Mouse (Mus musculus): Measurements from ENCODE around the gene Steap1.

Steap1 gene

DNA sequence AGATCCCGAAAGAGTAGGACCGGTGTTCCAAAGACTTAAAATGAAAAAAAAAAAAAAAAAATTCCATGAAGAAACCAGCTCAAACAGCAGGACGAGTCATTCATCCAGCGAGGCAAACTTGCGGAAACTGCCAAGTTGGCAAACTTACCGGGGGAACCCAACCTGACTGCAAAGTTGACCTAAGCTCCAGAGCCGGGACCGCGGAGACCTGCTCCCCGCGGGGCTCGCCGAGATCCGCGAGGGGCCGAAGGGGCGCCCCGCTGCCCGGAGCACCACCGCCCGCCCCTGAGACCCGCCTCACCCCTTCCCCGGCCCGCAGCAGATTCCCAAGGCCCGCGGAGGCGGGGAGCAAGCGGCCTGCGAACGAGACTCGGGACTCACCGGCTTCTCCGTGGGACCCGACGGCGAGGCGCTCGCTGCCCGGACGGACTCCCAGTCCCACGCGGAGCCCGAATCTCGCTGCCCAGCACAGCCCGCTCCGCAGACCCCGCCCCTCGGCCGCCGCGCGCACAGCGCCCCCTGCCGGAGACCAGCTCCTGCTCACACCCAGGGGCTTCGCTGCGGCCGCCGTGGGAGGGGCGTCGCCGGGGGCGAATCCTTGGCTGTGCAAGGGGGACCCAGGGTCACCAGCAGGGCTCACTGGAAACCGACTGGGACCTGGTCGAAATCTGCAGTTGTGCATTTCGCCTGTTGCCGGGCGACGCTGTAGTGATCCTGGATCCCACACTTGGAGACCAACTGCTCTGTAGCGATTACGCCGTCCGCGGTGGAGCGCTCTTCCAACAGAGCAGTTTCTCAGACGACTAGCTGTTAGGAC is at the start of gene Steap1:
Gene Steap1, minus strand, starts transcription at position 461 of the 817 bp plus-strand sequence.
- DNase-seq: peak; percentile 80 to 89

DNA sequence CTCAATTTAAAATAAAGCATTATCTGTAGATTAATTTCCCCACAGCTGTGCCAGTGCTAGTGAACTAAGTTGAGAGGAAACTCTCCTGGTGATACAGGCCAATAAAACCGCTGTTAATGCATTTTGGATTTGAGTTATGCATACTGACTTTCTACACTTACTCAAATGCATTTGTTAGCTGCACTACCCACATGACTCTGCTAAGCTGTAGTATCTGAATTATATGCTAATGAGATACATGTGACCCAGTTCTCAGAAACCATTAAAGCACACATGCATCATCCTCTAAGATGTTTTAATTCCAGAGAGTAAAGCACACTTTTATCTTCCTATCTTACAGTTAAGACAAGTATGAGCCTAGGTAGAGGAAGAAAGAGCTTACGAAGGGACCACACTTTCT is 38.0 kb upstream of the Steap1 start:
- DNase-seq: no peak

DNA sequence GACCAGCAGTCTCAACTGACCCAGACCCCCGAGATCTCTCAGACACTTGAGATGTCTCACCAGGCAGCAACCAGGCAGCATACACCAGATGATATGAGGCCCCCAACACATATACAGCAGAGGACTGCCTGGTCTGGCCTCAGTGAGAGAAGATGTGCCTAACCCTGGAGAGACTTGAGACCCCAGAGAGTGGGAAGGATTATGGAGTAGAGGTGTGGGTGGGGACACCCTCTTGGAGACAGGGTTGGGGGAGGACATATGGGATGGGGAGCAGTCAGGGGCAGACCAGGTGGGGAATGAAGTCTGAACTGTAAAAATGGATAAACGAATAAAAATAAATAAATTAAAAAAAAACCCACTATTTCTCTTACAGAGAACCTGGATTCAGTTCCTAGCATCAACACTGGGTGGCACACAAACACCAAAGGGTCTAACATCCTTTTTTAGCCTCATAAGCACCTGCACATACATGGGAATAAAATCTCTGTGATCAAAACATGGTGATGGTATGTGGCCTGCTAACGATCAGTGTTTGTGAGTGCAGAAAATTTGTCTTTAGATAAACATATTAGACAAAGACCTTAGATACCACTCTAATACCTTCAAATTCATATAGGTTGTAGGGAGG is 7.4 kb upstream of the Steap1 start:
- no peak for DNase-seq

DNA sequence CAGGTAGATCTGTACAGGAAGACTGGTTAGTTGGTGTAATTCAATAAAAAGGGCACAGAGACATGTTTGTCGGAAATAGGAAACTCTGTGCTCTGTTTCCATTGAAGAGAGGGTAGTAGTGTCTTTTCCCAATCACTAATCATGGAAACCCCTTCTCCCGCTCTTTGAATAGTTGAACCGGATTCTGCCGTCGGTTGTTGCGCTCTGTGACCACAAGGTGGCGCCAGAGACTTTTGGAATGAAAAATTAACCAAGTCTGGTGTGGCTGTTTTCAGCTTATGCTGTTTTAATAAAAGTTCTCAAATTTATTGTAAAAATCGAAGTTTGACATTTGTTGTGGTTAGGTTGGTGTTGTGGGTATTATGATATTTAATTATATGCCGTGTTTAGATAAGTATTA is 5.9 kb upstream of the Steap1 start:
- DNase-seq: peak; percentile 38 to 71

DNA sequence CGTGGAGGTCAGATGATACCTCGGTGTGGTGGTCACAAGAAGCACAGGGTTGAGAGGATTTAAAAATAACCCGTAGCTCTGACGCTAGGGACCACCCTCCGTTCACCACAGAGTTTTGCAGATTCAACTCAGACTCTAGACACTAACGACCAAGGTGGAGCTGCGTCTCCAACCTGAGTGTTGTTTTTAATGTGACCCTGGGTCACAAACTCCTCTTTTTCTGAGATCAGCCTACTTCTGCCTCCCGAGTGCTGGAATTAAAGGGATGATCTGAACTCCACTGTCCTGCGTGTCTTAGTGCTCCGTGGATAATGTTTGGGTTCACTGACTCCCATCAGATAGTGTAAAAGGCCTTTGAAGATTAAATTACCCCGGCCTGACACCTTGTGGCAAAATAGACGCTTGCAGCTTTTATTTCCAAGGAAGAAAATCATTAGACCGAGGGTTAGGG is 671 bp upstream of the Steap1 start:
- DNase-seq: peak; percentile 54 to 60

DNA sequence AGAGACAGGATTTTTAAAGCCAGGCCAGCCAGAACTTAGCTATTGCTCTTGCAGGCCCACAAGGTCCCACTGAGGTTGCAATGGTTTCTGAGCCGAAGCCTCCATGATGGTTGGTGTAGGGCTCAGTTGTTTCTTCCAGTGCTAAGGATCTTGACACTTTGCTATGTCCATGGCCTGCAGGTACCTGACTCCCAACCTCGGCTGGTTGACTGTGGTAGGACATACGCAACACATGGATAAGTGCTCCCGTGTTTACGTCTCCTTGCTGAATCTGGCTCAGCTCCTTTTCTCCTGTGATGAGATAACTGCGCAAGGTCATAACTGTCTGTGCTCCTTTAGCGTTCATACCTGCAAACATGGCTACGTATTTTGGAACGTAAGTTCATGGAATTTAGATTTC is 14.7 kb downstream of the Steap1 start:
- no peak for DNase-seq

DNA sequence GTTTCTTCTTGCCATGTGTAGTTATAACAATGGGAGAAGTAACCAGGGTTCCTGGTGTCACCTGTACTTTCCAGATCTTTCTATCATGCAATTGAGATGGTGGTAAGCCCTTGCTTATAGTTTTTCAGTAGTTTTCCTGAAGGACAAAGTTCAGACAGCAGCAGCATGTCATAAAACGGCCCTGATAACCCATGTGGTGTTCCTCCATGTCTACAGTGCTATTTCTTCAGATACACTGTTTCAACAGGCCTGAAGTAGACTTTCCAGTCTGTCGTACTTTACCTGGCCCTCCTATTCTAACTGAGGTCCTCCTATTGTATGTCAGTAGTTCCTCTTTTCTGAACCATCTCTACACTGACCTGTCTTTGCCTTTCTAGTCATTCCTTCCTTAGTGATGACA is 16.3 kb downstream of the Steap1 start:
- no peak for DNase-seq

DNA sequence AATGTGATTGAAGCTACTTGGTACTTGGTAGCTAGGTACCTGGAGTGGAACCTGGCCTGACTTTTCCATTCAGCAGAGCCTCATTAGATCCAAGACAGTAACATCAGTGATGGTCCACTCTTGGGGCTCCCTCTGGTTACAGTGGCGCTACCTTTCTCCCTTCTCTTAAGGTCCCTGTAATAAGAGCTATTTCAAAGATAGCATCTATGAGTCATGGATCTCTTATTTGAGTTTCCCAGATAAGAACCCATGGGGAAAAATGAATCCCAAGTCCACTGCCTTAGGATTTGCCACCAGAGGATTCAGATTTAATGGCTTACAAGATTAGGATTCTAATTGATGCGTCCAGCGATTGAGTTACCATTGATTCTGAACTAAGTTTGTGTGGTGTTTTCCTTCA is 16.9 kb downstream of the Steap1 start:
- DNase-seq: no peak

DNA sequence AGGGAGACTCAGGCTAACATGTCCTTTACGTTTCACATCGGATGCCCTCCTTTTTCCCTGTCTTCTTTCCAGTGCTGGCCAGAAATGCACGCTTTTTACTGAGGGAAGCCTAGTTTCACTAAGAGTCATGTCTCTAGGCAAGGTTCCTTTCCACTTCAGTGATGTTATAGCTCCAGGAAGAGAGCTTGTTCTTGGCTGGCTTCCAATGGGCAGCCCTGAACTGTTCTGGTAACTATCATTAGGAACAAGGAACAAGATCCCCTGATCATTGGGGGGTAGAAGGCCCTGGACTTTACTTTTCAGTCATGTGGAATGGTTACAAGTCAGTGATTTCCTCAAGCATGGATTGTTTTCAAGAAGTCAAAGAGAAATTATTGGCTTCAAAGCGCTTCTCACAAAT is 19.2 kb downstream of the Steap1 start:
- DNase-seq: no peak

DNA sequence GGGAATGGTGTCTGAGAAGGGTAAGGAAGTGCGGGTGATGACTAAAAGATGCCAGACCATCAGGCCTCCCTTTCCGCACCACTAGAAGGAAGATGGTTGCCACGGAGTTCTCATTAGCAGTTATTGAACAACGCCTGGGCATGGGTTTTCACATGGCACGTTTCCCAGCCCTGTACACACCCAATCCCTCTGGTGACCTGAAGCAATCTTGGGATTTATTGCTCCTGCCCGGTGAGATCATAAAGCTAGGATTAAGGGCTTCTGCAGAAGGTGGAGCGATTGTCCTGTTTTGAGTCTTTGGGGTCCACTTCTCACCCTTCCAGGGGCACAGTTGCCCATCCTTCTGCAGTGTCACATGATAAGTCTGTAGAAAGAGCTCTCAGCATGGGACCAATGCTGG is 26.9 kb downstream of the Steap1 start:
- no peak for DNase-seq

DNA sequence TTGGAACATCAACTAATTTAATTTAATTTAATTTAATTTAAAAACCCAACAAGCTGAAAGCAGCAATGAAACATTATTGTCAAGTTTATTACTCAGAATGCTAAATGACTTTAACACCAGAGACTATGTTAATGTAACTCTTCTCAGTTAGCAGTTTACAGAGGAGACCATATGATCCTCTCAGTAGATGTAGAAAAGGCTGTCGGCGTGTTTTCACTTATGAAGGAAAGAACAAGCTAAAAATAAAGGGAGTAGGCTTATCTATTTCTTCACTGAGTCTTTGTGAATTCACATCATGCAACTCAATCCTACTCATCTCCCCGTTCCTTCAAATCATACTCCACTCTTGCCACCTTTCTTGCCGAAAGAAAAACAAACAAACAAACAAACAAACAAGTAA is 38.1 kb downstream of the Steap1 start:
- no peak for DNase-seq

DNA sequence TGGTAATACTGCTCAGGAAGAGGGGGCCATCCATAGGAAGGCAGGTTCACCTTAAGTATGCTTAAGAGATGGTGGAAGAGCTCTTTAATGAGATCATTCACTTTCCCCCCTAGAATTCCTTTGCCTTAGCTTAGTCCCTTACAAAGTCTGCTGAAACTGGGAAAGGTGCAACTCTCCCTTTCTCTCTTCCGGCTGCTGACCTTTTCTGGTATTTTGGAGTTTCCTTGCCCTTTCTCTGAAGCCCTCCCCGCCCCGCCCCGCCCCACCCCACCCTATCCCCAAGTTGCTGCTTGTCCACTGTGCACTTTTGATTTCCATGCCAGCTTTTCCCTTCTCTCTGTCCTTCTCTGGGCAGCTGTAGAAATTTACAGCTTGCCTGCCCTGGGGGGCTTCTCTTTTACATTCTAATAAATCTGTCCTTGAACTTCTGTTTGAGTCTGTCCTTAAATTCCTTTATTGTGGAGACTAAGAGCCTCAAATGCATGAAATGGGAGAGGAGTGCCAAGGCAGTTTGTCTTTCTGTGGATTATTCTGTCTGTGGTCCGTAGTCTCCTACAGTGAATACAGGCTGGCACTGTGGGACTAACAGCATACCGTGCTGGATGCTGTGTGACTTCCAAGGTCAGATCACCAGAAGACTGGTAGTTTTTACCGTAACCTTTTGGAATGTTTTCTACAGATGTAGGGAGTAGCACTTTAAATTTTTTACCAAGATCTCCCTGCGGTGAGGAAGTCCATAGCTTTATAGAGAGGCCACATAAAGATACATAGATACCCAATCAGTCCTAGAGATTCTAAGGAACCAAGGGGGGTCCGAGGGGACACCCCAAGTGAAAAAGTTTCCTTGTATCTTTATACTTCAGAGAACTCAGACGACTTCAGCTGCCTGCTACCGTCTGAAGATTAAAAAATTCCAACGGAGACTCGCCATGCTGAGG is 41.5 kb downstream of the Steap1 start:
- no peak for DNase-seq

DNA sequence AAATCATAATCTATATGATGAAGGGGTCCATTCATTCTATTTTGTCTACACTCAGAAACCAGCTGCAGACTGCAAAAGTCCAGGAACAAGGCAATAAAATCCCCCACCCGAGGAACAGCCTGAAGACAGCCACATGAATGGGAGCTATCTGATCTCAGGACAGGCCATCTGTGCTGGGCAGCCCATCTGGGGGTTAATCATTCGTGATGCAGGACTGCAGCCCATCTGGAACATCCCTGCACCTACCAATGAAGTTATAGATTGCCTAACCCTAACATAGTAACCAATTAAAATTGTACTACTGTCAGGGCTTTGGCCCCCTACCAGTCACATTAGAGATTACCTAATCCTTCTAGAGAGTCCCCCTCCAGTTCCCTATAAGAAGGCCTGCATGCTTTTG is 44.1 kb downstream of the Steap1 start:
- DNase-seq: no peak

DNA sequence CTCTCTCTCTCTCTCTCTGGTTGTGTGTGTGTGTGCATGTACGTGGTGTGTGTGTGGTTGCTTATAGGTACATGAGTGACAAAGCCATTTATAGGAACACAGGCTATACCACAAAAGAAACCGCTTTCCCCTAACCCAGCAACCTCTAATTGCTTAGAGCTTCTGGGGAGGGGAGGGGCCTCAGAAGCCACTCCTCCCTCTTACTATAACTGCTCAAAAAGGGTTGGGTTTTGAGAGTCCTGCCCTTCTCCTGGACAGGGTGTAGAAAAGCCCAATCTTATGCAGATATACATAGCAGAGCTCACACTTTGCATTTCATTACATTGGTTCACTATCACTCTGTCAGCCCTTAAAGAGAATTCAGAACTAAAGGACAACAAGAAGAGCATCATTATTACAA is 48.7 kb downstream of the Steap1 start:
- DNase-seq: no peak

DNA sequence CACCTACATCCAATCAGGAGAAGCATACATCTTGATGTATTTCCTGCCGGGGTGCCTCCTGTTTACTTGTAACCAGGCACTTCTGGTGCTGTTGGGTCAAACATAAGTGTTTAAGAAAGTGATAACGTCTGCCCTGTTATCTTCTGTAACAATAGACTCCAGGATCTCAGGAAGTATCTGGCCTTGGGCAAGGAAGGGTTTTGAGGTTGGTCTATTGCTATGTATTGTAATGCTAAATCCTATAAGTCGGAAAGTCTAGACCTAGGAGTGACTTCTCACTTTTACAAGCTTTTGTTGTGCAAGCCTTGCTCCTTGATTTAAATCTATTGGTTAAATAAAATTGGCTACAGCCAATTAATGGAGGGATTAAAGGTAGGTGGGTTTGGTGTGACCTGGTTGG is 50.3 kb downstream of the Steap1 start:
- DNase-seq: no peak

DNA sequence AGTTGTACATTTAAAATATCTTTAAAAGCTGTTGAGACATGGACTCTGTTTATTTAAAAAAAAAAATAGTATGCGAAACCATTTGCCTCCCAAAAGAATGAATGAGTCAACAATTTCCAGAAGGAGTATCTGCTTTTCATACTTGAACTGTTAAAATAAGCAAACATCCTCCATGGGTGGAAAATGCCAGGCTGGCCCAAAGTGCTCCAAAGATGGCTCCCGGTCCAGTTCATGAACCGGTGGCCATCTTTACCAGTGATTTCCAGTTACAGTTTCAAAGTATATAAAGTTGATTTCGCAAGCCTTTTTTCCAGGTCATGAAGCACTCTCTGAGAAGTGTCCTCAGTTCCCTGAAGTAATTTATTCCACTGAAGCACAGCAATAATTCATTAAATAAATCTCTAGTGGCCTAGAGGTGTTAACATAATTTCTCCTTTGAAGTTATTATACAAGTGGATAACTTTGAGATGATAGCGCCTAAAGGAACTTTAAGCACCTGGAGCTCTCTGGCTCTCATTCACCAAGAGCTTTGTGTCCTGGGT is 53.7 kb downstream of the Steap1 start:
- no peak for DNase-seq

DNA sequence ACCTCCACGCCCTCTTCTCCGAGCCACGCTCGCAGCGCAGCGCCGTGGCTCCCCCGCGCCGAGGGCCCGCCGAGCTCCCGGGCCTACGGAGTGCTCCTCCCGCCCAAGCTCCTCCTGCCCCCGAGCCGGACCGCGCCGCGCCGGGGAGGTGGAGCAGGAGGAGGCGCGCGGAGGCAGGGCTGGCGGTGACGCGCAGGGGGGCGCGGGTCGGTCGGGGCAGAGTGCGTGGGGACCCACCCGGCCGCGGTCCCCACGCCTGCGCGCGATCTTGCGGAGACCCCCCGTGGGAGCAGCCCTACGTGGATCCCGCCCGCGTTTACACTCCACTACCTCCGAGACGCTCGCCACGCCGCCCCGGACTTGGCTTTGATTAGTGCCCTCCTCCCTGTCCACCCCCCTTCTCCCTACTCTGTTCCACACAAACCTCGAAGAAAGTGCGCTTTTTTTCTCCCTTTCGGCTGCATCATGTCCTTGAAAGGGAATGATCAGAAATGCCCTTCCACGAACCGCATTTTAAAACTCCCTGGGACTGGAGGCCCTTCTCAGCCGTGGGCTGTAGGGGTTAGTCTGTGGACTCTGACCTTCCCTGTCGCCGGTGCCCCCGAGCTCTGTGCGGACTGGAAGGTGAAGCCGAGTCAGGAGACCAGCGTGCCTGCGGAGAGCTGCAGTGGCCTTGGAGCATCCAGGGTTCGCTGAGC is 55.0 kb downstream of the Steap1 start, which contains the start of gene Steap2:
Gene Steap2, minus strand, starts transcription at position 623 of the 698 bp plus-strand sequence.
- DNase-seq: peak; percentile 57 to 75

DNA sequence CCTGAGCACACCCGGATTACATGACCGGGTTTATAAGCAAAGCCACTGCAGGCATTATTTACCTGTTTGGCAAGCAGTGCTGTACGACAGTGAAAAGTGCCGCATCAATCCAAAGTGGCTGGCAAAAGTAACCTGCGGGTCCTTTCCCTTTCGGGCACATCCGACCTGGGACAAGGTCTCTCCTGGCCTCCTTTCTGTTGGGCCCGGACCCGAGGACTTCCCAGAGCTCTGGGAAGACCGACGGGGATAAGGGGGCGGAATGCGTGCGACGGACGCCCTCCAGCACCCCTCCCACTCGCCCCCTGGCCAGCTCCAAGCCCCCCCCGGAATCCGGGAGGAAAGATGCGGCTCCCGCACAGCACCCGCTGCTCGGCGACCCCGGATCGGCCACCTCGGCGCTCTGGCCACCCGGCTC is 55.6 kb downstream of the Steap1 start:
- peak in 1 of 2 experiments; percentile 26 for DNase-seq

DNA sequence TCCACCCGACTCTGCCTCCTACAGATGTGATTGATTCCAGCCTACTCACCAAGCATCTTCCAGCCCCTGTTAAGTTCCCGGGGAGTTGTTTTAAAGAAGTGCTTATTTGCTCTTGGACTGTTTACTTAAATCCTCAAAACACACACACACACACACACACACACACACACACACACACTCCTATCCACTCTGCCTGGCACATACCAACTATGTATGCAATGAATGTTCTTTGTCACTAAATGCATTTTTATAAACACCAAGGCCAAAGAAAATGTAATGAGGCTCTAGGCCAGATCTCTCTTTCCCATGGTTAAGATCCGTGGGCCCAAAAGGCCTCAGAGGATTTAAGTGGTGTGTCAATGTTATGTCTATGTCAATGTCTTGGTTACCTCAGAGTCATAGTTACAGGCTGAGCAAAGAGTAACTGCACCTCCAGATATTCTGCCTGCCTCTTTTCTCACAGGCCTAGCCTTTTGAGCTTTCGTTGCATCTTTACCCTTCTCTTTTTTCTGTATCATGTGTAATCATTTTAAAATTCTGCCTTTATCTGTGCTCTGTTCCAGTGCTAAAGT is 56.9 kb downstream of the Steap1 start:
- no peak for DNase-seq

DNA sequence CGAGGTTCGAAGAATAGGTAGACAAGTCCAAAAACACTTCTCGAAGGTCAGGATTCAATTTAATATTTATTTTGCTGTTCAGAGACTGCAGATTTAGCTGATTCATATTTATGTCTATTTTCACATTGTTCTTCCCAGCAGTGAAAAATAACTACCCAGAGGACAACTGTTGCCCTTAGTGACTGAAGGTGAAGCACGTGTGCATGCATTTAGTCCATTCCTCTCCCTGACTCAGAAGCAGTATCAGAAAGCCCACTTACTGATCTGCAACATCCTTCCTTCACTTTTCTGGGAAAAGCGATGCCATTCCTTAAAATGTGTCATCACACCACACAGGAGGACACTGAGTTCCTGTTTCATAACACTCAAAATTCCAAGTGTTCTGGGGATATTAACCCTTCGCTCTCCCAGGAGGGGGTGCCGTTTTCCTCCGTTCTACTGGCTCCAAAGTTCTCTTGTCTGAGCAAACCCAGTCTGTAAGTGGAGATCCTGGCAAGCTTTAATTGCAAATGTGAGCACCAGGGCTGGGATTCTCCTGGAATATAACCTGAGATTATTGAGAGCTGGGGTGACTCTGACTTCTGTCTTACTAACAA is 60.1 kb downstream of the Steap1 start:
- DNase-seq: no peak

DNA sequence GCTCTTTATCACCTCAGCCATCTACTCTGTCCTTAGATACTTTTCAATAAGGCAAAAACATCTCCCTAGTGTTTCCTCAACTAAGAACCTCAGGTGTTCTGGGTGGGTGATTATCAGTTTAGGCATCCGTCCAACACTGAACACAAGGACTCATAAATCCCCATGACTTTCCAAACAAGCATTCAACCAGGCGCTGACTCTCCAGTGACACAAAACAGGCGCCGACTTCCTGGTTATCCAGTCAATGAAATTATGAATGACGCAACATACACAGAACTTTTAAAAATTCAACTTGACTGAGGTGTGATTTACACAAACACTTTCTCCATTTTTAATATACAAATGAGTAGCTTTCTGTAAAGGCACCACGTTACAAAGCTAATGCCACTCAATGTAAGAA is 60.9 kb downstream of the Steap1 start:
- DNase-seq: no peak

DNA sequence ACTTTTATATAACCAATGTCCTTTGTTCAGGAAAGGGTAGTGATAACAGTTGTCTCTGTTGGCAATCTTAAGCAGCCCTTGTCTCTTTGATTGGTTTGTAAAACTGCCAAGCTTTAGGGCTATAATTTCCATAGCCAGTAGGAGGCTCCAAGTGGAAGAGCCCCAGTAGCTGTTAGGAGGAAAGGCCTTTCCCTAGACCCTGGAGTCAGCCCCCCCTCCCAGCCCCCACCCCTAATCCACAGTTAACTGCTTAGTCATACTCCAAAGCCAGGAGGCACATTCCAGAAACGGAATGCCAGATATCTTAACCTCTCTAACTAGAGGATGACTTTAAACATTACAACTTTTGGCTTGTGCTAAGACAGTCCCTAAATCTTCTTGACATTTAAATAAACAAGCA is 62.2 kb downstream of the Steap1 start:
- DNase-seq: no peak

All from cerebellum, adult 18-20 months (tissue).